ENCODE assay signal across 26 mouse cellular contexts in the genomic region with DNA sequence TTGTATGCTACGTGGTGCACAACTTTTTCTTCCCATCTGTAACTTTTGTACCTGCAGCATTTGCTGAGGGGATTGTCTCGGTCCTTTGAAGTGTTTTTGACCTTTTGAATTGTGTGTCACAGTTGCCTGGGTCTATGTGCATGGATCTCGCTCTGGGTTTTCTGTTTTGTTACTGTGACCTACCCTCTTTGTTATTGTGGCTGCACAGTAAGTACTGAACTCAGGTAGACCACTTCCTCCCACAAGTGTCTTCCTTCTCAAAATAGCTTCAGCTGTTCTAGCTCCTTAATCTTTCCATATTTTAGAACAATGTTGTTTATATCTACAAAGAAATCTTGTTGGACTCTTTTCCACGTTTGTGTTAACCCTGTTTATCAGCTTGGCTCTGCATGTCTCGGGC.
DNase-seq lines count a peak whose midpoint lies in the region; ATAC-seq and TF ChIP-seq lines count a peak whose summit lies in the region.
"Had no signal": no experiment of that assay in that cellular context is flagged by ENCODE, and none has a peak within 500 bp of the region (broad histone marks: within the 10 kb centered on the region; RNA-seq: fewer than 3 reads in every experiment).

No protein-coding gene starts in this region.

- H3K4me1 ChIP-seq in heart, adult 2 months (ENCODE audit: control insufficient read depth, insufficient read depth, low read length) = no peaks in the 10 kb centered on the region
- H3K4me1 ChIP-seq: forebrain, embryonic 13.5 days; hindbrain, embryonic 10.5 days; hindbrain, embryonic 13.5 days had no signal

- TF ChIP-seq POLR2A in heart, adult 2 months (IDR thresholded peaks at IDR 0.05; ENCODE audit: insufficient read depth, low read depth, low read length) = no peak

- no peaks in the 10 kb centered on the region for H3K27me3 ChIP-seq in heart, adult 2 months (ENCODE audit: control insufficient read depth, insufficient read depth, low read length)
- H3K27me3 ChIP-seq: CH12.LX; forebrain, embryonic 13.5 days; hindbrain, embryonic 13.5 days had no signal

- intact Hi-C loops in heart, adult 2 months (cut with DNase I) = no loop called here

- 69% methylated on average over 5 of the region's 5 CpGs for WGBS in heart, adult 2 months

- no peak overlapping the region for H3K9ac ChIP-seq in heart, adult 2 months (ENCODE audit: low read depth, low read length)
- H3K9ac ChIP-seq: forebrain, embryonic 13.5 days; hindbrain, embryonic 13.5 days had no signal

- no peak overlapping the region for H3K4me3 ChIP-seq in heart, adult 2 months
- H3K4me3 ChIP-seq: forebrain, embryonic 10.5 days; forebrain, embryonic 13.5 days; hindbrain, embryonic 10.5 days; hindbrain, embryonic 13.5 days had no signal

- no peak overlapping the region for H3K27ac ChIP-seq in heart, adult 2 months
- H3K27ac ChIP-seq: forebrain, embryonic 10.5 days; forebrain, embryonic 13.5 days; hindbrain, embryonic 10.5 days; hindbrain, embryonic 13.5 days had no signal

- DNase-seq in thymus, postnatal 0 days (ENCODE audit: low spot score) = peak; percentile 41
- DNase-seq in thymus, adult 18-20 months = no peak
- peak; percentile 48 for DNase-seq in naive thymus-derived CD4-positive, alpha-beta T cell, adult 2 months (ENCODE audit: low read depth)
- DNase-seq in heart, adult 2 months = no peak
- DNase-seq in urinary bladder, postnatal 36 days (ENCODE audit: low spot score in 2 of 2) = no peak
- no peak for DNase-seq in left cerebral cortex, adult 18-20 months (ENCODE audit: low spot score in 2 of 2)
- DNase-seq: adrenal gland, adult 8-10 months; adrenal gland, postnatal 25 days; cerebellum, adult 11-12 months; cerebellum, adult 8-10 months; cerebellum, postnatal 10 days; cerebellum, postnatal 36 days; embryo, embryonic 11 days; gastrocnemius, postnatal 10 days; gastrocnemius, postnatal 36 days had no signal

- no peak for TF ChIP-seq CTCF in heart, adult 2 months (IDR thresholded peaks at IDR 0.05)

- no peak for TF ChIP-seq EP300 in heart, adult 2 months (IDR thresholded peaks at IDR 0.05; ENCODE audit: insufficient read depth, low read depth, low read length)

- ATAC-seq in CD4-positive, CD25-positive, alpha-beta regulatory T cell, adult 4 months = peak; percentile 60
- ATAC-seq in activated CD4-positive, CD25-positive, alpha-beta regulatory T cell, adult 4 months = peak; percentile 66
- ATAC-seq: forebrain, embryonic 13.5 days; forebrain, embryonic 16.5 days; hindbrain, embryonic 16.5 days; Patski had no signal

- H3K36me3 ChIP-seq in heart, adult 2 months (ENCODE audit: control insufficient read depth, insufficient read depth, low read length) = no peaks in the 10 kb centered on the region
- H3K36me3 ChIP-seq: forebrain, embryonic 10.5 days; G1E; hindbrain, embryonic 10.5 days; hindbrain, embryonic 13.5 days had no signal

- H3K79me2 ChIP-seq in heart, adult 2 months (replicated peaks; ENCODE audit: control insufficient read depth, insufficient read depth, low read length) = no peaks in the 10 kb centered on the region

Comparison
In these comparisons a context has a peak if more than half of its experiments do, and no peak if none do; other contexts are left out.
1. DNase-seq: peak in thymus, postnatal 0 days (single experiment) and naive thymus-derived CD4-positive, alpha-beta T cell, adult 2 months (single experiment); none in thymus, adult 18-20 months (0 of 2), heart, adult 2 months (0 of 2), urinary bladder, postnatal 36 days (0 of 2) and left cerebral cortex, adult 18-20 months (0 of 2).